Mouse (Mus musculus): ENCODE data around the gene Col6a3.
A peak's percentile ranks its signal among the peaks of the same experiment; 100 is the strongest.

Col6a3 gene

DNA sequence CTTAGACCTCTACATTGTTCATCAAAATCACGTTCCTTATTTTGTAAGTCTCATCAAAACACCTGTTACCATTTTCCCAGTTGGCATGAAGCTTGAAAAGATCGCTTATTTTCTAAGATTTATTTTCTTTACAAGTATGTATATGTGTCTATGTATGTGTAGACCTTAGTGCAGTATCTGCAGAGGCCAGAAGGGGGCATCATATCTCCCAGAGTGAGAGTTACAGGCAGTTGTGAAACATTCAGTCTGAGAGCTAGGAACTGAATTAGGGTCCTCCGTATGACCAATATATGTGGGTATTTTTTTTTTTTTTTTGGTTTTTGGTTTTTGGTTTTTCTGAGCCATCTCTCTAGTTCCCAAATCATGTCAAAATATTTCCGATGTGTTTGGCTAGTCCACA lies 50.4 kb downstream of the Col6a3 start:
- DNase-seq = no peak

DNA sequence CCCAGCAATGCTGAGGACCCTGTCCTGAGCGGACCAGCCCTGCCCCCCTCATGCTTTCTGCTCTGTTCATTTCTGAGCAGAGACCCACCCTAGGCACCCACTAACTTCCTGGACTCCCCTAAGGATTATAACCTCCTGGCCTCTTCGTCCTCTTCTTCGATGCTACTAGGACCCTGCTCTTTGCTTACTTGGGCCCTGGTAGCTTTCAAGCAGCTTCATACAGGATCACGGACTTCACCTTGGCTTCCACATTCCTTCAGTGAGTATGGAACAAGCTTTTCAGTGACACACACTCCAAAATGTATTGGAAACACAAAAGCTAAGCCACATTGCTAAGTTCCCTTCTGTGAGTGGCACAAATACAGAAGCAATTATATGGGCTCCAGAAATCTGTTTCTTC lies 52.8 kb downstream of the Col6a3 start:
- no peak for DNase-seq

DNA sequence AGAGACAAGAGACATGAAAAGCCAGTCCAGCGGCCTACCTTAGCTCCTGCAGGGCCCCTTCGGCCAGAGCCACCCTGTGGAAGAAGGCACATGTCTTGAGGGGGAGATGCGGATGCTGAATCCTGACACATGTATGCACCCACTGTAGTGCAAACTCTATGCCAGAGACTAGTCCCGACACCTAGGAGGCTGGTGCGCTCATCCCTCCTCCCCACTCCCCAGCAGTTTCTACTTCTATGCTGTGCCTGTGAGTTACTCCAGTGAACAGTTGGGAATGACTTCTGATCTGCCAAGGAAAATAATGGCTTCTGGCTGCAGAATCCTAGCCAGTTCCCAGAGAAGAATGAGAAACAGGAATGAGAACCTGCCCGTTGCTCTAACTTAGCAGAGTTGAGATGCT lies 54.3 kb downstream of the Col6a3 start:
- no peak for DNase-seq

DNA sequence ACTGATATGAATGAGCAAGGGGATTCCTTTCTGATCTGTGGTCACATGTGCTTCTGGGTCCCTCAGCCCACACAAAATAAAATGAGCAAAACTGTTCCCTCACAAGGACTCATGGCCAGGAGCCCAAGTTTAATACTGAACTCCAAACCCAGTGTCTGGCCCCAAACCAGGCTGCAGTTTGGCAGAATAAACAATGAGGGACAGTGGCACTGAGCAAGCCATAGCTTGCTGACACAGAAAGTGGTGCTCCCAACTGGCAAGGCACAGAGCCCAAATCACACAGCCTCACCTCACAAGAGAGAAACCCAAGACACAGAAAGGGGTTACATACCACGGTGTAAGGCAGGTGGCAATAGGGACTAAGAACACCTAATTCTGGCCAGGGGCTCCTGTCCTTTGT lies 63.3 kb downstream of the Col6a3 start:
- no peak for DNase-seq

DNA sequence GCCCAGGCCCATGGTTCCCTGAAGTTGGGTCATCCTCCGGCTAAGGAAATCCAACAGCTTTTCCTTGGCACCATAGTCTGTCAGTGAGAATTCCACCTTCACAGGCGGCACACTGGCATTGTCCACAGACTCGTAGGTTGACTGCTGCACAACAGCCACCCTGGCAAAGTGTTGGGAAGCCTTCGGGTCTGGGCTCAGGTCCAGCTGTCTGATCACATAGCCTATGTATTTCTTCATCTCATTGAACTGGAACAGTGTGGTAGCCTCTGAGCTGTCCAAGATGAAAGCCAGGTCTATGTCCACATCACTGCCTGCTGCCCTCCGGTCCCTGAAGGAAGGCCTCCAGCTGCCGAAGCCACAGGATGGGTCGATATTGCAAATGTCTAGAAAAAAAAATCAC lies 64.7 kb downstream of the Col6a3 start:
- no peak for DNase-seq

DNA sequence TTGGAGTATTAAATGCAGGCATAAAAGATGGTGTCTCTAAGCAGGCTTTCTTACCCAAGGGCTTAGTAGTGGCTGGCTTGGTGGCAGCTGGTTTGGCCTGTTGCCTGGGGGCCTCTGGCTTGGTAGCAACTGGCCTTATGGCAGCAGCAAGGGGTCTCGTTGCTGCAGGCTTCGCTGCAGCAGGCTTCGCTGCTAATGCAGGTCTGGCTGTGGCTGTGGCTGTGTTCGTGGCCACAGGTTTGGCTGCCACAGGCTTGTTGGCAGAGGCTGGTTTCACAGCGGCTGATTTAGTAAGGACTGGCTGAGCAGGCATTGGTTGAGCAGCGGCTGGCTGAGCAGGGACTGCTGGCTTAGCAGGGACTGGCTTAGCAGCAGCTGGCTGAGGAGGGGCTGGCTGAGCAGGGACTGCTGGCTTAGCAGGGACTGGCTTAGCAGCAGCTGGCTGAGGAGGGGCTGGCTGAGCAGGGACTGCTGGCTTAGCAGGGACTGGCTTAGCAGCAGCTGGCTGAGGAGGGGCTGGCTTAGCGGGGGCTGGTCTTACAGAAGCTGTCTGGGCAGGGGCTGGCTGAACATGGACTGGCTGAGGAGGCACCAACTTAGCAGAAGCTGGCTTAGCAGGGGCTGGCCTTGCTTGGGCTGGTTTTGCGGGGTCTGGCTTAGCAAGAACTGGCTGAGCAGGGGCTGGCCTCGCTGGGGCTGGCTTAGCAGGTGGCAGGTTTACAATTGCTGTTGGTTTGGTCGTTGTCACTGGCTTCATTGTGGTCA lies 68.1 kb downstream of the Col6a3 start:
- peak; percentile 51 for DNase-seq

DNA sequence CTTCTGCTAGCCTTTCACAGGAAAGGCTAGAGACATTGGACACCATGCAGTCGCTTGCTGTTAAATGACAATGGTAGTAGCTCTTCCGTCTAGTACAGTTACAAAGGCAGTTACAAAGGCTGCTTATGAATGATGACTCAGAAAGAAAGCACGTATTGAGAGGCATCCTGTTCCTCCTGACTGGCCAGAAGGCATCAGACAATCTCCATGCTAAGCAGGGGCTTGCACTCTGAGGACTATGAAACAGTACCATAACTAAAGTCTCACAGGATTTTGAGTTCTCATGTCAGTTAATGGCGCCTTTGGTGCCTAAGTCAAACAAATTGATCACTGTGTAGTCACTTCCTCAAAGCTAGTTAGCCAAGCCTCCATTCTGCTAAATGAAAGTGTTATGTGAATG lies 72.6 kb downstream of the Col6a3 start:
- DNase-seq = no peak

DNA sequence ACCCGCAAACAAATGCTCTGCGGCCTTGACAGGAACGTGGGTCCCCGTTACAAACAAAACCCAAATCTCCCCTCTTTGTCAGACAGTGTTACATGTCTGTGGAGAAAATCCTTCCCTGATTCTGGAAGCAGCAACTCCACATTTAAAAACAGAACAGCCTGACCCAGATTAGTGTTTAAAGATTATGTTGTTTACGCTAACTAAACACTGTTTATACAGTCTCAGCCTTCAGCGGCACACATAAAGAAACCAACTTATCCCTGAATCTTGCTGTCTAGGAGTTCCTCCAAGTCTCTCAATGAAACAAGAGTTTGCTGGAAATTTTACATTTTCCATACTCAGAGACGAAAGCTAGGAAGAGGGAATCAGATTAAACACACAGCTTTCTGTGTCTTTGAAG lies 73.7 kb downstream of the Col6a3 start:
- no peak for DNase-seq

DNA sequence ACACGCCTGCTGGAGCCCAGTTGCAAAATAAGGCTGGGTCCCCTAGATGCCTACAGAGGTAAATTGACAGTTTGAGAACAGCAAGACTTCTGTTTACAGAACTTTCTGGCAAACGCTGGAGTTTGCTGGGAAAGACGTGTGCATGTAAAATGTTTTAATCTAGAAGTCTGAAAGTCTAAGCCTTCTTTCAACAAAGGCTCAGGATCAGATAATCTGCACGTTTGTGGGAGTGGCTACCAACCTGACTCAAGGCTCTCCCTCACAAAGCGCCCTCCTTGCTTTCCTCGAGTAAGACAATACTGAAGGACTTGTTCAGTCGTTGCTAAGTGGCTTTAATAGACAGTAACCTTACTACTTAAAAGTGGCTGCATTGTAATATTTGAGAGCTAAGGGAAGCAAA lies 74.5 kb downstream of the Col6a3 start:
- DNase-seq = no peak

DNA sequence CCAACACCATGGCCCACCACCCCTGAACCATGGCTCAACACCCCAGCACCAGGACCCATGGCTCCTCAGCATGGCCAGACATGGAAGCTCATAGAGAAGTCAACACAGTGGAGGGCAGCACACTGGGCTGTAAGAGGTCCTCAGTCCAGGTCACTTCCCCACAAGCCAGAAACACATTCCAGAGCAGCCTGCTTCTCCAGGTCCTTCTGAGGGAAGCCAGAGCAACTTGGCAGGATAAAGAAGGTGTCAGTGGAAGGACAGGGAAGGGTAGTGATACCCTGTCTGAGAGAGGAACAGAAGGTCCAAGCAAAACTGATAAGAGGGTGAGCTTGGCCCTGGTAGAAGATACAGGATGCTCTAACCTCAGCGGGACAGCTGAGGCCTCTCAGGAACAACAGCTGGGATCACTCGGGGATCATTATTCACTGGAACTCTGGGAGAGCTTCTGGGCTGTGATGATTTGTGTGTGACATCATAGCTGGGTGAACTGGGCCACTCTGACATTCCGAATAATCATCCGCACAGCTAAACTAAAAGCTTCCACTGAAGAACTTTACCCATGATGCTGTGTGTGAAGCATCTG lies 85.6 kb downstream of the Col6a3 start:
- no peak for DNase-seq

DNA sequence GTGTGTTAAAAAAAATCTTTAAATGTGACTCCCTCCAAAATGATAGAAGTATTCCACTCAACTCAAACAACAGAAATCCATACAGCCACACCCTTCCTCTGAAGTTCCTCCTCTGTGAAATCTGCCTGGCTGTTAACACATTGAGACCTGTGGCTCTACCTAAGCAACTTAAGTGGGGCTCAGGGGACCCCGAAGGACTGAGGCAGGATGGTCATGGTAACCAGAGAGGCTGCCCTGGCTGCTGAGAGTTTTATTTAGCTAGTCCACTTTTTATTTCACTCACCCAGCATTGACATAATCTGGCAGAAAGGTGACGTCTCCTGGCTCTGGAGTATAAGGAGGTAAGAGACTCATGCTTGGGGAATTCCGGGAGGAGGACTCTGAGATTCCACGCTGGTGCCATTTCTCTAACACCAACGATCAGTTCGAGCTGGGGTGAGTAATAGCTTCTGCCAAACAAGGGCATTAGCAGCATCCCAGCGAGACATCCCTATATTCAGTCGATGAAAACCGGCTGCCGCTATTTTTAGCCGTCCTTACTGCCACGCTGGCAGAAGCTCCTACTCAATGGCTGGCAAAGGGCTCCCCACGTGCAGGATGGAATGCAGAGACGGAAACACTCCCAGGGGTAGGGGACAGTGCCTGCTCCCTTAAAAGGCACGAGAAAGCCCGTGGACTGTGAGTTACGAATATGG lies 89.8 kb downstream of the Col6a3 start:
- DNase-seq = peak; percentile 8

DNA sequence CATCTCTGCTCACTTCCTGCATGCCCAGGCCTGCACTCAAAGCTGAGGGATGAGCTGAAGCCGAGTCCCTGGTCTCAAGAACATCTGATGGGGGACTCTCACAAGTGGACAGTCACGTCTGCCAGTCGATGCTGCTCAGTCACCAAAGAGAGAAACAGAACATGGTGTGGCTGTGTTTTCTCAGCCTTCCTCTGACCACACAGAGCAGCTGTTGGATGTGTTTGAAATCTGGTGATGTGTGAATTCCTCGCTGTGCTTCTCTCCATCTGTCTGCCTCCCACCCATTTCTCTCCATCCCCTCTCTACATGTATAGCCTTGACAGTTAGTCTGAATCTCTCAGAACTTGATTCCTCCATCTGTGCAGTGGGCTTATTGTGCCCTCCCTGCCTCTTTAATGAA lies 92.5 kb downstream of the Col6a3 start:
- DNase-seq = no peak

DNA sequence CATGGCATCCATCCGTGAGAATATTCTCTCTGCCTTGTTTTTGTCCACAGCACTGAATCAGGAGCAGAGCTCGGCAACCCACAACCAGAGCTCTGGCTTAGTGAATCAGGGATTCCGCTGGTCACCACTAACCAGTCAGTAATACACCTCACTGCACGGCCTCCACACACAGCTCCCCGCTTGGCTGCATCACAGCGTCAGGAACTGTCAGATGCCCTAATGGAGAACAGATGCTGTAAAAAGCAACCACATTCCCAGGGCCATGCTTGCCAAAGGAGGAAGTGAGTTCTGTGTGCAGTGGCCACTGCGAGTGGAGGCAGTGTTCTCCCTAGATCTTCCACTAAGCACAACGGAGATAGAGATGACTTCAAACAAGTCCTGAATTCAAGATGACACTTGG lies 93.6 kb downstream of the Col6a3 start:
- peak; percentile 19 for DNase-seq

DNA sequence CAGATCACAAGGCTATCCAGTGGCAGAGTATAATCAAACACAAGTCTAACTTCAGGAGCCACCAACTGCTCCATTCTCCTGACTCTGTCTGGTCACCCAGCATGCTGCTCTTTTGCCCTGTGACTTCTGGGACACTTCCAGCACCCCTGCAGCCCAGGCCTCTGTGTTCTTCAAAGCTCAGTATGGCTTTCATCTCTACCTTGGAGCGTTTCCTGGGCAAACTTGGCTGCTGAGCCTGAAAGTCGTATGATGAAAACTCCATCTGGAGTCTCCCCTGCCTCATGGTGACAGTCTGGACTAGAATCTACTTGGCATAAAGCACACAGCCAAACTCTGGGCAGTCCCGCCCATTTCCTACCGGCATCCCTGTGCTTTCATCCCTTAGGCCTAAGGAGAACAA lies 95.2 kb downstream of the Col6a3 start:
- no peak for DNase-seq

DNA sequence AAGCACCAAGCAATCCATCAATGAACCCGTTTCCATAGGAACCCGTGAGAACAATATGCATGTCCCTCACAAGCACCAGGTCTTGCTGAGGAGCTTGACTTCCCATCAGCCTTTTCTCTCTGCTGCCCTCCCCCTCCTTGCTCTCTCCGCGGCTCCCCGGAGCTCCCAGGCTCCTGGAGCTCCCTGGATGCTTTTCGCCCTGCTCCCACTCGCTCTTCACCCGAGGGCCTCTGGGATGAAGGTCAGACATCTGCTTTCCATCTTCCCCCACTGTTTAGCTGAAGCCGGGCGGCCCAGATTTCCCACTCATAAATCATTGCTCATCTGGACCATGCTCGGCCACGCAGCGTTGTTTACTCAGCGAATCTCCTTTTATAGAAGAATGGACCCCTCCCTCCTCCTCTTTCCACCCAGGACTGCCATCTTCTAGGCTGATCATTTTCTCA lies 99.8 kb downstream of the Col6a3 start:
- peak; percentile 62 for DNase-seq

DNA sequence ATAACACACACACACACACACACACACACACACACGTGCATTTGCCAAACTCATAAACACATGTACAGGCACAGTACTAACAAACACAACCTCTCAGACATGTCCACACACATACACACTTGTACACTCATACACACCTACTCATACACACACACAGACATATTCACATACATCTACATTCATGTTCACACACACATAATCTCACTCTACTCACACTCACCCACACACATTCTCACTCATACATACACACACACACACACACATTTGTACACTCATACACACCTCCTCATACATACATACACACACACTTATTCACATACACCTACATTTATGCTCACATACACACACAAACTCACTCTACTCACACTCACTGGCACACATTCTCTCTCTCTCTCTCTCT lies 100.3 kb downstream of the Col6a3 start:
- DNase-seq = no peak

DNA sequence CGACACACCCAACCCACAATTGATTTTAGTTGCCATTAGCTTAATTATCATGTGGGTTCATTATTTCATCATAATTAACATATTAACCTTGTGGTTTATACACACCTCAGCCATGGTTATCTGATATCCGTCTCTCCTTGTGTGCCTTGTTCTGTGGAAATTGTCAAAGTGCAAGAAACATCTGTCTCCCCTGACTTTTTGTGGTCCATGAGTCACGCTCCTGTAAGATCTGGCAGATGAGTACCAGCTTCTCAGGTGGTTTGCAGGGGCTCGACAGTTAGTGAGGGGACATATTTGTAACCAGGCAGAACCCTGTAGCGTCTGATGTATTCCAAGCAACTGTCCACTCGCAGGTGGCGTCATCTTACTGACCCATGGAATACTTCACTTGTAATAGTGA lies 101.1 kb downstream of the Col6a3 start:
- no peak for DNase-seq

DNA sequence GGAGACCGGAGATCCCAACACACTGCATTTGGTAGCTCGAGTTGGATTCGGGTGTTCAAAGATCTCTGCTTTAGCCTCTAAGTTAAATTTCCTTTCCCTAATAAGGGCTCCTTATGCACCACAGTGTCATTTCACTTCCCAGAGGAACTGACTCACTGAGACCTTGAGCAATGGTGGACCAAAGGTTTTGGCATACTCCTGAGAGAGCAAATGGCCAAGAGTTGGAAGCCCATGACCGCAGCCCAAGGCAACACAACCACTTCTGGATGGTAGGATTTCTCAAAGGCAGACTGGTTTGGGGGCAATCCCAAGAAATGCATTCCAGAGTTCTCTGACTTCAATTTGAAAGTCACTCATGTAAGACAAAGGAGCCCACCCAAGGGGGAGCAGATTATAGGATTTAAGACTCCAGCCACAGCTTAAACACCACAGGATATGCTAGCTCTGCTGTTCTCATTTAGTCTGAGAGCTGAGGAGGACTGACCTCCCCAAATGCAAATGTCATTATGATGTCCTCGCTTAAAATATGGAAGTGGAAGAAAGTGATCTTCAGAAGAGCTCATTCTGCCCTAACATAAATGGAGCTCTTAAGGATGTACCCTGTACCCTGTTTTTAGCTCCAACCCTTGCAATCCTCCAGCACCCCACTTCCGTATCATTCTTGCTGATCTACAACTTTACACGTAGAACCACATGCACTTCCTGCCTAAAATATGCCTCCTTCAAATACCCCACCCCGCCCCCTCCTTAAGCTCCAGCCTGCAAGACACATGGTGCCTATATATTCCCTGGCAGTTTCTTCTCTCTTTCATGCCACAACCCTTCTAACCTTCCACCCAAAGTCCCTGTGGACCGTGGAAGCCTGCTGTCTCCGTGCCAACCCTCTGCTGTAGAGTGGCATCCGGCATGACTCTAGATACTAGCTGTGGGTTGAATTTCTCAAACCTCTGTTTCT lies 103.3 kb downstream of the Col6a3 start:
- no peak for DNase-seq

DNA sequence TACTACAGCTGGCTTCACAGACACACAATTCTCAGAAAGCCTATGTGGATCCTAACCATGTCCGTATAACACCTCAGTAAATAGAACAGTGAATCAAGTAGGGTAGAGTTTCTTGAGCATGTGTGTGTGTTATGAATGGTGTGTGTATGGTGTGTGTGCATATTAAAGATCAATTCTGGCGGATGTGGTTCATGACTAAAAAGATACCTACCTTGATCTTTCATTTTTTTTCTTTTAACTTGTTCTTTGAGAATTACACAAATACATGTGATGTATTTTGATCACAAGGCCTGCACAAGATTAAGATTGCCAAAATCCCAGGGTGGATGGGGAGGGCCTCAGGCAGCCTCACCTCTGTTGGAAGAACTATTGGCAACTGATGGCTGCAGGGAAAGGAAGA lies 104.9 kb downstream of the Col6a3 start:
- no peak for DNase-seq

DNA sequence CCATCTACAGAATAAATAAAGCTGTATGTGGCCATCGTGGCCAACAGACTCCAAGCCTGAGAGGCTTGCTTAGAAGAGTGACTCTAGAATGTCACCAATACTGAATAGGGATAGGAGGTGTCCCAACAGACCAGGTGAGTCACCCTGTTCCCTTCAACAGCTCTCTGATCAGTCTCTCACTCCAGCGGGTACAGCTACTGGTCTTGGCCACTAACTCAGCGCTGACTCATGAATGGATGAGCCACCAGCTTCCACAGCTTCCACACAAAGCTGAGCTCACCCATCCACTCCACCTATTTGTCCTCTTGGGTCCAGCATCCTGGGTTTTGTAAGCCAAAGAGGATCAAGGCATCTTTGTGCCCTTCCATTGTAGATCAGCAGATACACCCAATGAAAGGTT lies 114.3 kb downstream of the Col6a3 start:
- no peak for DNase-seq

DNA sequence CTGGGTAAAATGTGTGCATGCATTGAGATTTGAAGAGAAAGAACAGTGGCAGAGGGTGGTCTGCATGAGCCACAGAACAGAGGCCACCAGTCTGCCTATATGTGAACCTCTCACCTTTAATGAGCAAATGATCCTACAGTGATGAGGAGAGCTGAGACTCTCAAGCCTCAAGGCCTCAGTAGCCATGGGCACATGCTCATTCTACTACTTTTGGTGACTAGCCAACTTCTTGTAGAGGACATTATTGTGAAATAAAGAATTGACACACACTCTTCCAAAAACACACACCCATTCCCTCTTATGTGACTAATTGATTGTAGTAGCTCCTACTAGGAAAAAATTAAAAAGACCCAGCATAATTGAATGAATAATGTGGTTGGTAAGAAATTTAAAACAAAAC lies 120.0 kb downstream of the Col6a3 start:
- DNase-seq = no peak

DNA sequence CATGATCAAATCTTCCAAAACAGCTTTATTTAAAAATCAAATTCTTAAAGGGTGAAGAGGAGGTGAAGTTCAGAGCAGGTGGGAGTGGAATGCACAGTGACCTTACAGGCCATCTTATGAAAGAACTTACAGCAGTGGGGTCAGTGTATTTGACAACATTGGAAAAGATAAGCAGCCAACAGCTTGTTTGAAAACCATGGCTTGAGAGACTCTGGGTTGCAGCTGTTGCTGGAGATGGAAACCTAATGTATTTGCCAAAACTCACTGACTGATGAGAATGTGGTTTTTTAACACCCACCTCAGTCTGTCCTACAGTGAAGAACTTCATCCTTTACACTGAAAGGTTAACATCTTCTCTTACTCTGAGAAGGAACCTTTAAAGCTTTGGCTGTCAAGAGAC lies 120.4 kb downstream of the Col6a3 start:
- DNase-seq = no peak

DNA sequence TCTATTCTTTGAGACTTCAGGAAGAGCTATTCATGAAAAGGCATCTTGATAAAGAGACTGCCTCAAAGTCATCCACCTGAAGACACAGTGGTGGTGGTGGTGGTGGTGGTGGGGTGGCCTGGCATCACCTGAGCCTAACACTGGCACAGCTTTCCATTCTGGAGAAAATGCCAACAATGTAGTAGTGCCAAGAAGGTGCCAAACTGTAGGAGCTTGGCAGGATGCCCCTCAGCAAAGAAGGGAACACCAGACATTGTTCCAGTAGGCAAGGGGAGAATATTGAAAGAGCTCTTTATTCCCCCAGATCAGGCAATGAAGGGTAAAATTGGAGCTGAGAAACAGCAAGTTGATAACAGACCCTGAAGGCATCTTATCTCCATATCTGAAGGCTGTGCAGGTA lies 121.8 kb downstream of the Col6a3 start:
- no peak for DNase-seq
